Mouse (Mus musculus): Measurements from ENCODE around the gene Psmb4. TPM values are rescaled to one million over a fixed set of nuclear protein-coding genes. Genes with fewer than 3 reads are reported as not detected.

Gene Psmb4
- polyA plus RNA-seq, 1 experiment from 2014 or later: 328 TPM

- Histone ChIP-seq H3K27me3 (replicated peaks) (no peaks in the 10 kb centered on the region), H3K4me2 (peak within 1 kb of the TSS; percentile 68), H3K9me3 (no peaks in the 10 kb centered on the region), H3K4me1 (no peaks in the 10 kb centered on the region), H3K4me3 (replicated peaks) (peak within 1 kb of the TSS; percentile 68), H3K36me3 (no peaks in the 10 kb centered on the region), H3K9ac (peak within 1 kb of the TSS; percentile 70), H3K27ac (peak within 1 kb of the TSS; percentile 98)
- under 1% methylated on average over 45 of the region's 57 CpGs for WGBS
- ATAC-seq (ENCODE audit: insufficient read depth, low FRiP score, low read depth): peak; percentile 93
These were observed 49.4 kb downstream of the Psmb4 start, which contains the start of gene Pogz for GRCm38 (mm10) chr3:94837183-94837890. Gene Pogz, plus strand, starts transcription at chr3:94837567.

GRCm38 (mm10) chr3:94835396-94835795 lies 51.4 kb downstream of the Psmb4 start:
- WGBS: 42% methylated on average over 3 of the region's 3 CpGs
- Histone ChIP-seq H3K9me3 (no peaks in the 10 kb centered on the region), H3K36me3 (no peaks in the 10 kb centered on the region), H3K27ac (no peak overlapping the region), H3K4me1 (no peaks in the 10 kb centered on the region), H3K27me3 (replicated peaks) (no peaks in the 10 kb centered on the region), H3K9ac (no peak overlapping the region), H3K4me3 (replicated peaks) (no peak overlapping the region), H3K4me2 (no peak overlapping the region)
- no peak for ATAC-seq (ENCODE audit: insufficient read depth, low FRiP score, low read depth)

Other genes with a start within 250 kb of the Psmb4 start
- not detected in 2 replicates for gene Gm10972, start 243.8 kb downstream of the Psmb4 start, polyA plus RNA-seq (2015; fragmentation: Nextera tagmentation; extraction: Ambion mirVana)
- gene Tuft1, start 228.1 kb downstream of the Psmb4 start, polyA plus RNA-seq (2015; fragmentation: Nextera tagmentation; extraction: Ambion mirVana): 12.8 and 13.7 TPM in 2 replicates
- 6.2 and 6.3 TPM in 2 replicates for gene Selenbp2, start 193.4 kb downstream of the Psmb4 start, polyA plus RNA-seq (2015; fragmentation: Nextera tagmentation; extraction: Ambion mirVana)
- 51.0 and 56.7 TPM in 2 replicates for gene Cgn, start 100.5 kb downstream of the Psmb4 start, polyA plus RNA-seq (2015; fragmentation: Nextera tagmentation; extraction: Ambion mirVana)
- 14.6 and 15.3 TPM in 2 replicates for gene Pogz, start 49.4 kb downstream of the Psmb4 start, polyA plus RNA-seq (2015; fragmentation: Nextera tagmentation; extraction: Ambion mirVana)
- 109 and 122 TPM in 2 replicates for gene Selenbp1, start 46.1 kb upstream of the Psmb4 start, polyA plus RNA-seq (2015; fragmentation: Nextera tagmentation; extraction: Ambion mirVana)
- gene Rfx5, start 67.1 kb upstream of the Psmb4 start, polyA plus RNA-seq (2015; fragmentation: Nextera tagmentation; extraction: Ambion mirVana): 8.5 and 9.6 TPM in 2 replicates
- gene Pi4kb, start 87.8 kb upstream of the Psmb4 start, polyA plus RNA-seq (2015; fragmentation: Nextera tagmentation; extraction: Ambion mirVana): 19.3 and 22.0 TPM in 2 replicates
- gene Zfp687, start 128.5 kb upstream of the Psmb4 start, polyA plus RNA-seq (2015; fragmentation: Nextera tagmentation; extraction: Ambion mirVana): 19.3 and 22.0 TPM in 2 replicates
- gene Psmd4, start 155.7 kb upstream of the Psmb4 start, polyA plus RNA-seq (2015; fragmentation: Nextera tagmentation; extraction: Ambion mirVana): 220 and 221 TPM in 2 replicates
- 17.0 and 17.5 TPM in 2 replicates for gene Pip5k1a, start 220.0 kb upstream of the Psmb4 start, polyA plus RNA-seq (2015; fragmentation: Nextera tagmentation; extraction: Ambion mirVana)
- 119 and 124 TPM in 2 replicates for gene Vps72, start 224.1 kb upstream of the Psmb4 start, polyA plus RNA-seq (2015; fragmentation: Nextera tagmentation; extraction: Ambion mirVana)
- 1.6 and 1.7 TPM in 2 replicates for gene Tmod4, start 237.5 kb upstream of the Psmb4 start, polyA plus RNA-seq (2015; fragmentation: Nextera tagmentation; extraction: Ambion mirVana)
- gene Scnm1, start 247.1 kb upstream of the Psmb4 start, polyA plus RNA-seq (2015; fragmentation: Nextera tagmentation; extraction: Ambion mirVana): 59.1 and 62.7 TPM in 2 replicates
- gene Lysmd1, start 247.1 kb upstream of the Psmb4 start, polyA plus RNA-seq (2015; fragmentation: Nextera tagmentation; extraction: Ambion mirVana): 11.6 and 11.7 TPM in 2 replicates